ENCODE assay signal across 10 mouse cellular contexts in genomic region chr12:98347056-98347455, GRCm38 (mm10).
DNase-seq lines count a peak whose midpoint lies in the region; ATAC-seq lines count a peak whose summit lies in the region.
"Had no signal": no experiment of that assay in that cellular context is flagged by ENCODE, and none has a peak within 500 bp of the region (broad histone marks: within the 10 kb centered on the region; RNA-seq: fewer than 3 reads in every experiment).

No protein-coding gene starts in this region.

- no peaks in the 10 kb centered on the region for H3K36me3 ChIP-seq in heart, embryonic 11.5 days (ENCODE audit: control insufficient read depth, insufficient read depth, low read length)
- no peaks in the 10 kb centered on the region for H3K36me3 ChIP-seq in midbrain, embryonic 11.5 days (ENCODE audit: control insufficient read depth, insufficient read depth, low read length)
- H3K36me3 ChIP-seq in midbrain, embryonic 16.5 days (ENCODE audit: control insufficient read depth, insufficient read depth, low read length), result no peaks in the 10 kb centered on the region
- H3K36me3 ChIP-seq: G1E had no signal

- no peak overlapping the region for H3K4me2 ChIP-seq in heart, embryonic 11.5 days
- no peak overlapping the region for H3K4me2 ChIP-seq in midbrain, embryonic 11.5 days
- H3K4me2 ChIP-seq in midbrain, embryonic 16.5 days (ENCODE audit: low read length), result no peak overlapping the region

- H3K4me1 ChIP-seq in heart, embryonic 11.5 days (ENCODE audit: control insufficient read depth, insufficient read depth, low read length), result no peaks in the 10 kb centered on the region
- no peaks in the 10 kb centered on the region for H3K4me1 ChIP-seq in midbrain, embryonic 11.5 days (ENCODE audit: control insufficient read depth, insufficient read depth, low read length)
- no peaks in the 10 kb centered on the region for H3K4me1 ChIP-seq in midbrain, embryonic 16.5 days (ENCODE audit: control insufficient read depth, insufficient read depth, low read length)

- WGBS in heart, embryonic 11.5 days (ENCODE audit: insufficient replicate concordance), result 85% methylated on average over 6 of the region's 6 CpGs
- 90% methylated on average over 6 of the region's 6 CpGs for WGBS in midbrain, embryonic 11.5 days
- WGBS in midbrain, embryonic 16.5 days, result 90% methylated on average over 6 of the region's 6 CpGs

- H3K27me3 ChIP-seq in heart, embryonic 11.5 days (ENCODE audit: control insufficient read depth, insufficient read depth, low read length), result no peaks in the 10 kb centered on the region
- no peaks in the 10 kb centered on the region for H3K27me3 ChIP-seq in midbrain, embryonic 11.5 days (ENCODE audit: control insufficient read depth, insufficient read depth, low read length)
- H3K27me3 ChIP-seq in midbrain, embryonic 16.5 days (ENCODE audit: control insufficient read depth, insufficient read depth, low read depth, low read length), result no peaks in the 10 kb centered on the region
- H3K27me3 ChIP-seq: CH12.LX, Patski had no signal

- H3K4me3 ChIP-seq in heart, embryonic 11.5 days (ENCODE audit: low read depth, low read length), result no peak overlapping the region
- no peak overlapping the region for H3K4me3 ChIP-seq in midbrain, embryonic 11.5 days (ENCODE audit: low read depth, low read length)
- no peak overlapping the region for H3K4me3 ChIP-seq in midbrain, embryonic 16.5 days (ENCODE audit: low read depth, low read length)

- H3K9ac ChIP-seq in heart, embryonic 11.5 days (ENCODE audit: low read depth, low read length), result no peak overlapping the region
- no peak overlapping the region for H3K9ac ChIP-seq in midbrain, embryonic 11.5 days (ENCODE audit: low read length)
- no peak overlapping the region for H3K9ac ChIP-seq in midbrain, embryonic 16.5 days (ENCODE audit: low read depth, low read length)

- peak; percentile 66 for DNase-seq in heart, adult 11 months
- DNase-seq in midbrain, embryonic 11.5 days (ENCODE audit: low spot score, missing footprints), result peak; percentile 54
- DNase-seq: adrenal gland, adult 8-10 months had no signal

- ATAC-seq in heart, embryonic 11.5 days (replicated peaks; ENCODE audit: insufficient number of reproducible peaks, low FRiP score, low TSS enrichment), result no peak
- no peak for ATAC-seq in midbrain, embryonic 11.5 days (ENCODE audit: low FRiP score)
- no peak for ATAC-seq in midbrain, embryonic 16.5 days
- ATAC-seq: activated CD4-positive, CD25-positive, alpha-beta regulatory T cell, adult 4 months; CD4-positive, CD25-positive, alpha-beta regulatory T cell, adult 4 months; Patski had no signal

- no peak overlapping the region for H3K27ac ChIP-seq in heart, embryonic 11.5 days (ENCODE audit: low read depth, low read length)
- H3K27ac ChIP-seq in midbrain, embryonic 11.5 days (ENCODE audit: low read depth, low read length), result no peak overlapping the region
- no peak overlapping the region for H3K27ac ChIP-seq in midbrain, embryonic 16.5 days (ENCODE audit: low read length)

- H3K9me3 ChIP-seq in heart, embryonic 11.5 days (replicated peaks; ENCODE audit: control insufficient read depth, low read length), result no peaks in the 10 kb centered on the region
- H3K9me3 ChIP-seq in midbrain, embryonic 11.5 days (ENCODE audit: control insufficient read depth, low read length), result no peaks in the 10 kb centered on the region
- no peaks in the 10 kb centered on the region; the same call in 1 of the 2 replicates for H3K9me3 ChIP-seq in midbrain, embryonic 16.5 days (replicated peaks; ENCODE audit: control insufficient read depth, low read length, poor library complexity, severe bottlenecking)
- H3K9me3 ChIP-seq: G1E had no signal
